Mouse (Mus musculus) lung, embryonic 16.5 days (tissue): ENCODE measurements around the gene Mcrip2. TPM values are rescaled to one million over a fixed set of nuclear protein-coding genes. Genes with fewer than 3 reads are reported as not detected.

Experiments used
- ATAC-seq: fragments of 200-750 bp; cut with Nextera tagmentation; 2 replicates; pipeline ENCODE4 v1.8.0; 2017; ENCODE audit warnings: low read depth, mild to moderate bottlenecking, moderate library complexity
- H3K27ac ChIP-seq: fragments of 300-500 bp; sonication (generic); 2 replicates; pipeline ENCODE4 v1.5.1; 2014; ENCODE audit warnings: mild to moderate bottlenecking, control low read depth, low read length
- H3K27me3 ChIP-seq: fragments of 300-500 bp; sonication (generic); 2 replicates; pipeline ENCODE4 v1.6.1; 2014; ENCODE audit warnings: low read depth, low read length, mixed read lengths; ENCODE audit not compliant: control insufficient read depth, insufficient read depth
- H3K36me3 ChIP-seq: fragments of 300-500 bp; sonication (generic); 2 replicates; pipeline ENCODE4 v1.6.1; 2014; ENCODE audit warnings: low read length; ENCODE audit not compliant: control insufficient read depth, insufficient read depth
- H3K4me1 ChIP-seq: fragments of 300-500 bp; sonication (generic); replicated peaks from 2 replicates; pipeline ENCODE4 v1.6.1; 2014; ENCODE audit warnings: low read length, mixed read lengths; ENCODE audit not compliant: control insufficient read depth, insufficient read depth
- H3K4me2 ChIP-seq: fragments of 300-500 bp; sonication (generic); 2 replicates; pipeline ENCODE4 v1.6.1; 2014; ENCODE audit warnings: low read depth, low read length, control low read depth
- H3K4me3 ChIP-seq: fragments of 300-500 bp; sonication (generic); 2 replicates; pipeline ENCODE4 v1.5.1; 2014; ENCODE audit warnings: mild to moderate bottlenecking, low read length, control low read depth
- H3K9ac ChIP-seq: fragments of 300-500 bp; sonication (generic); 2 replicates; pipeline ENCODE4 v1.6.1; 2014; ENCODE audit warnings: low read length, control low read depth
- H3K9me3 ChIP-seq: fragments of 300-500 bp; sonication (generic); 2 replicates; pipeline ENCODE4 v1.6.1; 2016; ENCODE audit warnings: low read length; ENCODE audit not compliant: control insufficient read depth
- WGBS: fragments of 180-500 bp; shearing (Covaris S2); extraction: QIAGEN DNeasy Blood & Tissue Kit; methylation state at CpG from one replicate; pipeline ENCODE4 v1.1.7; 2014; 5-methylcytosine and 5-hydroxymethylcytosine counted together
- polyA plus RNA-seq: library from polyadenylated mRNA; unstranded; fragments of >200 nt; fragmentation: Nextera tagmentation; extraction: Ambion mirVana; gene quantifications from 2 replicates; pipeline ENCODE4 v1.2.1, GENCODE M21; 2015

Mcrip2 gene
- polyA plus RNA-seq, 1 experiment from 2014 or later = 21.6 TPM

GRCm38 (mm10) chr17:25833961-25834594 is 34.5 kb downstream of the Mcrip2 start:
- H3K27ac ChIP-seq = peak overlapping the region; percentile 93
- peaks cover 59% of the 10 kb centered on the region for H3K4me1 ChIP-seq
- no peaks in the 10 kb centered on the region for H3K27me3 ChIP-seq
- WGBS = 10% methylated on average over 6 of the region's 6 CpGs
- H3K36me3 ChIP-seq = peaks cover 18% of the 10 kb centered on the region
- H3K9ac ChIP-seq = peak overlapping the region; percentile 85
- H3K4me3 ChIP-seq = peak overlapping the region; percentile 85
- ATAC-seq = no peak
- peak overlapping the region; percentile 80 for H3K4me2 ChIP-seq
- H3K9me3 ChIP-seq = no peaks in the 10 kb centered on the region

DNA sequence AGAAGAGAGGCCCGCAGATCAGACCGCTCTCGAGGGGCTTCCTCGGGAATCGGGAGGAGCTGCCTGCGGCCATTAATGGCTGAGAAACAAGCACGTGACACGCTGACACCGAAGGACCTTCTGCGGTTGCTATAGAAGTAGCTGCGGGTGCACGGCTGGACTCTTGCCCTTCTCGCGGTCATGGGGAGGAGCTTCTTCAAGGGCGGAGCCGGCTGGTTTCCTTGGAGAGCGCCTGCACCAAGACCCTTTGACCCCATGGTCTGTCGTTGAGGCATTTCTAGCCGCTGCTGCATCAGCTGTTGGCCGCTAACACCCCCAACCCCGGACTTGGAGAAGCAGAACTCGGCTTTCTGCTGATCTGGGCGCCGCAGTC is 35.3 kb downstream of the Mcrip2 start, which contains the start of gene Stub1:
Gene Stub1, minus strand, starts transcription at position 114 of the 373 bp plus-strand sequence.
- Histone ChIP-seq H3K27me3 (no peaks in the 10 kb centered on the region), H3K9me3 (no peaks in the 10 kb centered on the region), H3K9ac (peak within 1 kb of the TSS; percentile 90), H3K36me3 (peaks cover 16% of the 10 kb centered on the region), H3K4me2 (peak within 1 kb of the TSS; percentile 91), H3K27ac (peak within 1 kb of the TSS; percentile 93), H3K4me1 (peaks cover 62% of the 10 kb centered on the region), H3K4me3 (peak within 1 kb of the TSS; percentile 85)
- WGBS = under 1% methylated on average over 24 of the region's 24 CpGs
- ATAC-seq = peak; percentile 75

DNA sequence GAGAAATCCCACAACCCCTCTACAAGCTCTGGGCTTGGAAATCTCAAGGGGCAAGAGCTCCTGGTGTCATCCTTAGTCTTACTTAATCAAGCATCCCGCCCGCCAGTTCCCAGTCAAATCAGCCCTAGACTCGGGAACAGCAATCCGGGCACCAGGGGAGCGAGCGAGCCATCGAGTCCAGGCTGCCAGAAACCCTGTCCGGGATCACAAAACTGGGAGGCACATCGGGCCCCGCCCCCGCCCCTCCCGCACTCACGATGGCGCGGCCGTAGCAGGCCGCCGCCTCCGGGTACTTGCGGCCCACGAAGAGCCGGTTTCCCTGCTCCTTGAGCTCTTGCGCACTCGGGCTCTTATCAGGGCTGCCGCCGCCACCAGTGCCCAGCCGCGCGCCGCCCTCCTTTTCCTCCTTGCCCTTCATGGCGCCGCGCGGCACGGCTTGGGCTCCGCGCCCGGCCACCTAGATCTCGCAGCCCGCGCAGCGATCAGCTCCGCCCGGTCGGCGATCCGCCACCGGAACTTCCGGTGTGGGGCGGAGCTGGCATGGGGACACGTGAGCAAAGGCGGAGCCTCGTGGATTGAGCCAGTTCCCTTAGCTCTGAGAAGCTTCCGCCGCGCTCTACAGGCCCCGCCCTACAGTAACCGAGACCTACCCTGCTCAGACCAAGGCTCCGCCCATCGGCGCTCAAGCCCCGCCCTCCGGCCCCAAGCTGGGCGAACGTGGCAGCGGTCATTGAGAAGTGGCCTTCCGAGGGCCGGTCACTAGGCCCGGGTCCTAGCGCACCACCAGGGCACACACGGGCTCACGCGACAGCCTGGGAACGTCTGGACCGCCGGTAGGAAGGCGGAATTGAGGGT is 35.9 kb downstream of the Mcrip2 start:
- Histone ChIP-seq H3K4me3 (peak overlapping the region; percentile 85), H3K36me3 (peaks cover 14% of the 10 kb centered on the region), H3K4me1 (peaks cover 64% of the 10 kb centered on the region), H3K4me2 (peak overlapping the region; percentile 91), H3K9ac (peak overlapping the region; percentile 90), H3K27me3 (no peaks in the 10 kb centered on the region), H3K9me3 (no peaks in the 10 kb centered on the region), H3K27ac (peak overlapping the region; percentile 93)
- ATAC-seq = peak; percentile 93
- under 1% methylated on average over 75 of the region's 77 CpGs for WGBS

GRCm38 (mm10) chr17:25831451-25832281 is 36.9 kb downstream of the Mcrip2 start:
- Histone ChIP-seq H3K9ac (peak overlapping the region; percentile 90), H3K4me2 (peak overlapping the region; percentile 91), H3K4me1 (peaks cover 57% of the 10 kb centered on the region), H3K27ac (peak overlapping the region; percentile 89), H3K9me3 (no peaks in the 10 kb centered on the region), H3K36me3 (peaks cover 14% of the 10 kb centered on the region), H3K27me3 (no peaks in the 10 kb centered on the region), H3K4me3 (peak overlapping the region; percentile 85)
- no peak for ATAC-seq
- 46% methylated on average over 21 of the region's 21 CpGs for WGBS

GRCm38 (mm10) chr17:25830806-25831431 is 37.6 kb downstream of the Mcrip2 start:
- H3K9me3 ChIP-seq = no peaks in the 10 kb centered on the region
- H3K27me3 ChIP-seq = no peaks in the 10 kb centered on the region
- H3K4me3 ChIP-seq = peak overlapping the region; percentile 85; the same call in 1 of the 2 replicates
- peak overlapping the region; percentile 91 for H3K4me2 ChIP-seq
- WGBS = 81% methylated on average over 14 of the region's 14 CpGs
- H3K4me1 ChIP-seq = peaks cover 51% of the 10 kb centered on the region
- H3K27ac ChIP-seq = no peak overlapping the region
- ATAC-seq = no peak
- H3K9ac ChIP-seq = no peak overlapping the region
- peaks cover 14% of the 10 kb centered on the region for H3K36me3 ChIP-seq

GRCm38 (mm10) chr17:25830200-25830753 is 38.3 kb downstream of the Mcrip2 start:
- Histone ChIP-seq H3K4me3 (no peak overlapping the region), H3K27me3 (no peaks in the 10 kb centered on the region), H3K36me3 (peaks cover 14% of the 10 kb centered on the region), H3K27ac (no peak overlapping the region), H3K4me2 (no peak overlapping the region), H3K4me1 (peaks cover 45% of the 10 kb centered on the region), H3K9ac (no peak overlapping the region), H3K9me3 (no peaks in the 10 kb centered on the region)
- ATAC-seq = no peak
- 82% methylated on average over 4 of the region's 4 CpGs for WGBS

DNA sequence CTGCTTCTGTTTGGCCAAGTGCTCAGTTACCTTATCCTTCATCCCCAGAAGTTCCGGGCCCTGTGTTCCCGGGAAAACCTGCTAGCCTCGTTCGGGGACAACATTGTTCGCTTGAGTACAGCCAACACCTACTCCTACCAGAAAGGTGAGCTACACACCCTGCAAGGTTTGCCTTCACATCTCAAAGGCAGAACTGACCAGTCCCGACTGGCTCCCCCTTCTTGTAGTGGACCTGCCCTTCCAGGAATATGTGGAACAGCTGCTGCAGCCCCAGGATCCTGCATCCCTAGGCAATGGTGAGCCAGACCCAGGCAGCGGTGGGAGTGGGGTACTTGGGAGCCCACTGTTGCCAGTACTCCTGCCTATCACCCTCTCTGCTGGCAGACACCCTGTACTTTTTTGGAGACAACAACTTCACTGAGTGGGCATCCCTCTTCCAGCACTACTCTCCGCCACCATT is 39.0 kb downstream of the Mcrip2 start:
- H3K27me3 ChIP-seq = no peaks in the 10 kb centered on the region
- no peak for ATAC-seq
- peak overlapping the region; percentile 92 for H3K27ac ChIP-seq
- H3K36me3 ChIP-seq = peaks cover 14% of the 10 kb centered on the region
- peak overlapping the region; percentile 85 for H3K9ac ChIP-seq
- 32% methylated on average over 8 of the region's 8 CpGs for WGBS
- peaks cover 44% of the 10 kb centered on the region for H3K4me1 ChIP-seq
- H3K4me2 ChIP-seq = peak overlapping the region; percentile 84
- H3K4me3 ChIP-seq = peak overlapping the region; percentile 72
- H3K9me3 ChIP-seq = no peaks in the 10 kb centered on the region

GRCm38 (mm10) chr17:25828712-25829557 is 39.6 kb downstream of the Mcrip2 start, which contains the start of gene Jmjd8:
Gene Jmjd8, plus strand, starts transcription at chr17:25828867.
- peak within 1 kb of the TSS; percentile 72 for H3K4me3 ChIP-seq
- H3K4me1 ChIP-seq = peaks cover 44% of the 10 kb centered on the region
- H3K27ac ChIP-seq = peak within 1 kb of the TSS; percentile 92
- WGBS = 0% methylated on average over 32 of the region's 32 CpGs
- H3K36me3 ChIP-seq = peaks cover 14% of the 10 kb centered on the region
- peak; percentile 23 for ATAC-seq
- H3K4me2 ChIP-seq = peak within 1 kb of the TSS; percentile 84
- no peaks in the 10 kb centered on the region for H3K9me3 ChIP-seq
- no peaks in the 10 kb centered on the region for H3K27me3 ChIP-seq
- peak within 1 kb of the TSS; percentile 85 for H3K9ac ChIP-seq
